Mouse (Mus musculus) left cerebral cortex, postnatal 14 days (tissue): ENCODE measurements around the gene Metap1. TPM values are rescaled to one million over a fixed set of nuclear protein-coding genes. Genes with fewer than 3 reads are reported as not detected.
"Not testable (repeated sequence)": the region's sequence is repeated elsewhere in the genome, so short reads cannot be mapped to it uniquely, and the experiment has no call there.

Experiments
- DNase-seq, 2 experiments: peaks; one replicate each; pipeline ENCODE4 v3.0.0; 2021 to 2022; ENCODE audit warnings: low spot score in 2 of 2, mixed read lengths in 1 of 2
- intact Hi-C: fragments of 180-260 bp; cut with DNase I; formaldehyde crosslinking; loops from one replicate; pipeline ENCODE4 v1.15.1; 2025
- total RNA-seq, 2 experiments: library from RNA; stranded (reverse); gene quantifications; 2 replicates each; pipeline ENCODE4 v1.2.3; 2021

Metap1 gene
- total RNA-seq, 2 experiments from 2014 or later = 40.7 to 41.9 TPM

DNA sequence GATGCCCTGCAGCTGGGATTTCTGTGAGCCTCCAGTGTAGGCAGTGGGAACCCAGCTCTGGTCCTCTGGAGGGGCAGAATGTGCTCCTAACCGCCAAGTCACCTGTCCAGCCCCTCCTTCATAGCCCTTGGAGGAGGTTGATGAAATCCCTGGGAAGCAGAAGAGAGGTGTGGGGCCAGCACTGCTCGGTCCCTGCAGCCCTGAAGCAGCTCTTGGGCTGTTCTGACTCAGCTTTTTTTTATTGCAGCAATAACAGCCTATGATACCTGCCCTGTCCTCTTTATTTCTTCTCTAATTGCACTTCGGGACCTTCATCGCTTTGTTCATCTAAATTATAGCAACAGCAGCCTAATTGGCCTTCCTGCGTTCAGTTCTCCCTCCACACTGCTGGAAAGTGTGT lies 21.2 kb upstream of the Metap1 start:
- intact Hi-C loops = no loop called here
- DNase-seq = no peak

DNA sequence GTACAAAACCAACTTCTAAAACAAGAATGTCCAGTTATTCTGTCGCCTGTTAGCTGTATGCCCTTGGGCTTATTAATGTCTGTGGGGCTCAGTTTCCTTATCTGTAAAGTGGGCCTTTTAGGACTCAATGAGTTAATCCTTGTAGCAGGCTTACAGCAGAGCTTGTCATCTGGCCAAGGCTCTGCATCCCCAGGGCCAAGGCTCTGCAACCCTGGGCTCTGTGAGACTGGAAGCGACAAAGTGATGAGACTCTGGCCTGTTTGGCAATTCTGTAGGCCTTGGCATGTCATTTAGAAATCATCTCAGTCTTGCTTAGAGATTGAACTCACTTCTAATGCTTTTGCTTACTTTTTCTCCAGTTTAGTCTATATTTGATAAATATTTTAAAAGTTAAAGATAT lies 20.3 kb upstream of the Metap1 start:
- no peak for DNase-seq
- intact Hi-C loops = no loop called here

DNA sequence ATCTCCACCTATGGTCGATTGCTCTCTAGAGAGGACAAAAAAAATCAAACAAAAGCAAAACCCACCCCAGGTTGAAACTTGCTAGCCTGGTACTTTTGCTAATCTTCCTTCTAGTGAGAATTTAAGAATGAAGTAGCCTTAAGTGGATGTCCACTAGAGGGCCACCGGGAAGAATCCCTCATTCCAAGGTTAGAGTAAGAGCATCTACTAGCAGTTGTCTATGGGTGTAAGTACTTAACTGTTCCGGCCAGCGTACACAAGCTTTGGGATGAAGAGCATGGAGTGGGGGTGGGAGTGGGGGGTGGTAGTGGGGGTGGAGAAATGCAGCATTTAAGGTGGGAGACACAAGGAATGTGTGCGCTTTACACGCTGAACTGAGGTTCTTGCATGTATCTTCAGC lies 17.4 kb upstream of the Metap1 start:
- intact Hi-C loops = no loop called here

DNA sequence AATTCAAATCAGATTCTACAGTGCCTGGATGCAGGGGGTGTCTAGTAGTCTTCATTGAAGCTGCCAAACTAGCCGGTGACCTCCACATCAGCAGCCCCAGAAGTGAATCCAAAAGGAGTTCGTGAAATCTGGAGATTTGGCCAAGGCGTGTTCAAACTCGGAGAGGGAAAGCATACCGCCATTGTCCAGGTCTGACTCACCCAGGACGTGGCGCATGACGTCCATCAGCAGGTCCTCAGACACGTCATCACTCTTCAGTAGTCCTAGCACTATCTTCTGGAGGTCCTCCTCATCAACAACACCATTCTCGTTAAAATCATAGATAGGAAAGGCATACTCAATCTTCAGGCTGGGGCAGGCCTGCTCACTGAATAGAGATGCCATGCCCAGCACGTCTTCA lies 14.4 kb upstream of the Metap1 start:
- no peak for DNase-seq
- intact Hi-C loops = no loop called here

More for the DNA sequence above, 17.4 kb upstream of the Metap1 start:
- peak in 1 of 2 experiments; percentile 54 for DNase-seq

DNA sequence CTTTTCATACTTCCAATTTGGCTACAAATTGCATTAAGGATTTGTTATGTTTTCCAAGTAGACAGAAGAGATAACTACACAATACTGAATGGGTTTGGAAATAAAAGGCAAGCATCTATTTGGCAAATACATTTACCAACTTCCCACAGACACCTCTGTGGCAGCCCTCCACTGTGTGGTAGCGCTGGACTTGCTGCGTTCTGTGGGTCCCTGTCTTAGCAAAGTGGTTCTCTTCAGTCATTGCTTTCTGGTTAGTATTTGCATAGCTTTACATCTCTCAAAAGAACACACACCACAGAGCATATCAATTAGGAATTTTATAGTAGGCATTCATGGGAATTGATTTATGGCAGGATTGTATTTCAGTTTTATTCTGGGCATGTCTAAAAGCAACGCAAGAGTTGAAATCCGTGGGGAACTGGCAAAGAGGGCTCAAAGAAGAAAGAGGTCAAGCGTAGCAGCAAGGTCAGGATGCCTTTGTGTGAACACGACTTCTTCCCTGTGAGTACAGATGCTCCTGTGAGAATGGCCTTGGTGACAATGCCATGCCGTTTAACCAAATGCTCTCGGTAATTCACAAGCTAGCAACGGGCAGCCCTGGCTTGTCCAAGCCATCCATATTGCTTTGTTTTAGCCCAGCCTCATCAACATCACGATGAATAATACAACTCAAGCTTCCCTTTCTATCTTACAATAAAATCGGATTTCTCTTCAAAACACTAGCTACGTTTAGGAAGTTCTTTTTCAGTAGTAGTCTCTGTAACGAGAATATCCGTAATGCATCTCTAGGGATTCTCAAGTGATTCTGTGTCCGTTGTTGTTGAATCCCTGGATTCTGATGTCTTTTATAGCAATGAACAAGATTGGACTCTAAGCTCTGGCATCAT lies 10.8 kb upstream of the Metap1 start:
- intact Hi-C loops = no loop called here
- no peak for DNase-seq

DNA sequence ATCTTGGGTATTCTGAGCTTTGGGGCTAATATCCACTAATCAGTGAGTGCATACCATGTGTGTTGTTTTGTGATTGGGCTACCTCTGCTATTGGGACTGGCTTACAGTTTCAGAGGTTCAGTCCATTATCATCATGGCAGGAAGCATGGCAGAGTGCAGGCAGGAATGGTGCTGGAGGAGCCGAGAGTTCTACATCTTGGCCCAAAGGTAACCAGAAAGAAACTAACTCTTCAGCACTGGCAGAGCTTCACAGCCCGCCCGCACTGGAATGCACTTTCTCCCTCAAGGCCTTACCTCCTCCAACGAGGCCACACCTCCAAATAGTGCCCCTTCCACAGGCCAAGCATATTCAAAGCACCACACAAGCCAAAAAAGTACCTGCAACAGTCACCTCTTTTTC lies 9.4 kb upstream of the Metap1 start:
- intact Hi-C loops = no loop called here
- no peak for DNase-seq

GRCm38 (mm10) chr3:138495166-138496145 lies 6.1 kb upstream of the Metap1 start:
- DNase-seq = no peak
- intact Hi-C loops = no loop called here

DNA sequence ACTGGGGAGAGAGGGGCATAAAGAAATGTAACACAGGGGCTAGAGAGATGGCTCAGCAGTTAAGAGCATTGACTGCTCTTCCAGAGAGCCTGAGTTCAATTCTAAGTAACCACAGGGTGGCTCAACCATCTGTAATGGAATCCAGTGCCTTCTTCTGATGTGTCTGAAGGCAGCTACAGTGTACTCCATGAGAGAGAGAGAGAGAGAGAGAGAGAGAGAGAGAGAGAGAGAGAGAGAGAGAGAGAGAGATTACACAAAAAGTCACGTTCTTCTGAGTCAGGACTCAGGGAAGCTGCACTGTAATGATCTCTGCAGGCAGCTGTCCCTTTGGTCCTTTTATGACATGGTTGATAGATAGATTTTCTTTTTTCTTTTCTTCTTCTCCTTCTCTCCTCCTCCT lies 5.2 kb upstream of the Metap1 start:
- intact Hi-C loops = no loop called here

DNA sequence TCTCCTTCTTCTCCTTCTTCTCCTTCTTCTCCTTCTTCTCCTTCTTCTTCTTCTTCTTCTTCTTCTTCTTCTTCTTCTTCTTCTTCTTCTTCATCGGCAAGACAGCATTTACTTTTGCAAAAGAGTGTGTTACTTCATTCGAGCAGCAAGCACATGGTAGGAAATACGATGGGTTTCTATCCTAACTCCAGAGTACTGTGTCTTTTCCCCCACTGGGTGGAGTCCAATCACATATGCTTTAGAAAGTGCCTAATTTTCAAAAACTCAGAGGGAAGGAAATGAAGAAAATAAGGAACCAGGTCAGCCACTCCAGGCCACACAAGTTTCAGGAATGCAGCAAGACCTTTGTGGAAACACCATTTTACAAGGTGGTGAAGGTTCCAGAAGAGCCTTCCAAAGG lies 4.4 kb upstream of the Metap1 start:
- DNase-seq = no peak
- intact Hi-C loops = no loop called here

More for the DNA sequence above, 5.2 kb upstream of the Metap1 start:
- DNase-seq = no peak

DNA sequence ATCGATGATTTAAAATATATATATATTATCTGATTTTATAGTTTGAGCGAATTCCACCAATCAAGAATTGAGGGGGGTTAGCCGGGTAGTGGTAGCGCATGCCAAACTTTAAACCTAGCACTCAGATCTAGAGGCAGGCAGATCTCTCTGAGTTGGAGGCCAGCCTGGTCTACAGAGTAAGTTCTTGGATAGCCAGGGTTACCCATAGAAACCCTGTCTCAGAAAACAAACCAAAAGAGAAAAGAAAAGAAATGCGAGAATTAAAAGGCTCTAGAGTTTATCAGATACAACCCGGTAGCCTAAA lies 671 bp upstream of the Metap1 start:
- intact Hi-C loops = no loop called here
- DNase-seq = no peak

GRCm38 (mm10) chr3:138488584-138489326 lies 560 bp downstream of the Metap1 start:
- intact Hi-C loops = loop anchor here (10.0 kb wide), 1 partner anchor 586 kb away; the partner anchor contains the start of gene Rap1gds1

GRCm38 (mm10) chr3:138483240-138483639 lies 6.1 kb downstream of the Metap1 start:
- intact Hi-C loops = loop anchor here (10.0 kb wide), 1 partner anchor 592 kb away; the partner anchor contains the start of gene Rap1gds1
- no peak for DNase-seq

More at GRCm38 (mm10) chr3:138488584-138489326, 560 bp downstream of the Metap1 start:
- DNase-seq = peak in 1 of 2 experiments; percentile 15

- DNase-seq = no peak
- intact Hi-C loops = loop anchor here (10.0 kb wide), 1 partner anchor 593 kb away; the partner anchor contains the start of gene Rap1gds1
Measured at GRCm38 (mm10) chr3:138481526-138482284, 7.6 kb downstream of the Metap1 start.

GRCm38 (mm10) chr3:138479489-138479888 lies 9.8 kb downstream of the Metap1 start:
- intact Hi-C loops = no loop called here
- DNase-seq = no peak

GRCm38 (mm10) chr3:138471066-138471465 lies 18.2 kb downstream of the Metap1 start:
- no peak for DNase-seq
- intact Hi-C loops = no loop called here

DNA sequence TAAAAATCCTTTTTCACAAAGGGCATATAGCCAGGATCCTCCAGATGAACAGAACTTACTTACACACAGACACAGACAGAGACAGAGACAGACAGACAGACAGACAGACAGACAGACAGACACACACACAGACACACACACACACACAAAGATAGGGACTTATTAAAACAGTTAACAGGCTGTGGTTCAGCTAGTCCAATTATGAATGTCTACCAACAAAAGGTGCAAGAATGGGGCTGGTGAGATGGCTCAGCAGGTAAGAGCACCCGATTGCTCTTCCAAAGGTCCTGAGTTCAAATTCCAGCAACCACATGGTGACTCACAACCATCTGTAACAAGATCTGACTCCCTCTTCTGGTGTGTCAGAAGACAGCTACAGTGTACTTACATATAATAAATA lies 22.7 kb downstream of the Metap1 start:
- DNase-seq = not testable (repeated sequence)
- intact Hi-C loops = loop anchor here (10.0 kb wide), 1 partner anchor 438 kb away; no protein-coding TSS in a partner anchor

GRCm38 (mm10) chr3:138464573-138465147 lies 24.7 kb downstream of the Metap1 start:
- intact Hi-C loops = loop anchor here (10.0 kb wide), 1 partner anchor 440 kb away; no protein-coding TSS in a partner anchor
- DNase-seq = no peak

DNA sequence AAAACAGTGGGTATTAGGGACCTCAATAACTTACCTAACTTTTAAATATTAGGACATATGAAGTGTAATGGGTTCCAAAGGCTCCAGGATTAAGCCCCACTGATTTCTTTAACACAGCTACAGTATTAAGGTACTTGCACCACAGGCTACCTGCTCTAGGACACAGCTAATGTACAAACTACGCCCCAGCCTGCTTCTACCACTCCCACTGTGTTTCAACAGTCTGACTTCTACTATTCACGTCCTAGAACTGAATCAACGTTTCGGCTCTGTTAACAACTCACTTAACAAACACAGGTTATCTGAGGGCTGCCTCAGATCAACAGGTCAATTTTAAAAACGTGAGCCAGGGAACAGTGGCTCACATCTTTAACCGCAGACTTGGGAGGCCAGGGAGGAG lies 25.5 kb downstream of the Metap1 start:
- DNase-seq = no peak
- intact Hi-C loops = loop anchor here (10.0 kb wide), 1 partner anchor 441 kb away; no protein-coding TSS in a partner anchor
